Mouse (Mus musculus) megakaryocyte progenitor cell, adult 5-6 weeks (primary cell): ENCODE measurements around the gene Chst2. TPM values are rescaled to one million over a fixed set of nuclear protein-coding genes. Genes with fewer than 3 reads are reported as not detected.
A peak's percentile ranks its signal among the peaks of the same experiment; 100 is the strongest.

Experiments
- ATAC-seq: replicated peaks from 2 replicates; pipeline ENCODE4 v1.8.0; 2016; ENCODE audit warnings: mild to moderate bottlenecking, moderate TSS enrichment, inconsistent platforms; ENCODE audit not compliant: poor library complexity
- total RNA-seq, 2 experiments: library from RNA; stranded (forward) in 1 of 2; stranded (reverse) in 1 of 2; fragments of 157-497, 149-512 nt in 1 of 2; fragments of 200-1000 nt in 1 of 2; gene quantifications; 2 replicates each; pipeline versions ENCODE4 v1.2.3 to v1.2.4; 2015 to 2017

Chst2 gene
- total RNA-seq, 2 experiments from 2014 or later = 0.10 TPM; not detected in 1

- ATAC-seq = no peak
These were observed 32.8 kb downstream of the Chst2 start for GRCm38 (mm10) chr9:95373741-95374140.

GRCm38 (mm10) chr9:95365882-95366281 is 40.6 kb downstream of the Chst2 start:
- no peak for ATAC-seq

GRCm38 (mm10) chr9:95353829-95354391 is 52.6 kb downstream of the Chst2 start:
- ATAC-seq = peak; percentile 65

- no peak for ATAC-seq
These were observed 54.6 kb downstream of the Chst2 start for GRCm38 (mm10) chr9:95351968-95352367.

- ATAC-seq = peak; percentile 43; the same call in 1 of the 2 replicates
These were observed 56.0 kb downstream of the Chst2 start for GRCm38 (mm10) chr9:95350550-95350949.

Other genes starting within 250 kb of the Chst2 start
- 111 and 114 TPM in 2 replicates for gene U2surp, start 105.3 kb upstream of the Chst2 start, total RNA-seq (2015)
- gene U2surp, start 105.3 kb upstream of the Chst2 start, total RNA-seq (2017) = 169 and 201 TPM in 2 replicates
- 2.4 and 4.4 TPM in 2 replicates for gene Paqr9, start 152.9 kb upstream of the Chst2 start, total RNA-seq (2015)
- 1.7 and 3.4 TPM in 2 replicates for gene Paqr9, start 152.9 kb upstream of the Chst2 start, total RNA-seq (2017)
- not detected in 2 replicates for gene Pcolce2, start 230.9 kb upstream of the Chst2 start, total RNA-seq (2015)
- gene Pcolce2, start 230.9 kb upstream of the Chst2 start, total RNA-seq (2017) = 0.12 TPM in 1 of 2 replicates, not detected in the other